Mouse (Mus musculus) intestine, postnatal 0 days (tissue): ENCODE measurements at regions not wholly inside any gene's neighbourhood (a gene's known extent, or its start where the extent isn't known, plus 50 kb on each side); places are given as distances from the start of the nearest gene placed in this dataset.
"Not testable (repeated sequence)": the region's sequence is repeated elsewhere in the genome, so short reads cannot be mapped to it uniquely, and the experiment has no call there.

ENCODE experiments used
- ATAC-seq: fragments of 200-750 bp; cut with Nextera tagmentation; 2 replicates; pipeline ENCODE4 v1.8.0; 2017; ENCODE audit warnings: mild to moderate bottlenecking, moderate TSS enrichment, moderate library complexity
- H3K27ac ChIP-seq: fragments of 300-500 bp; sonication (generic); 2 replicates; pipeline ENCODE4 v1.5.1; 2014; ENCODE audit warnings: mild to moderate bottlenecking, low read depth, low read length, moderate library complexity
- H3K27me3 ChIP-seq: fragments of 300-500 bp; sonication (generic); replicated peaks from 2 replicates; pipeline ENCODE4 v1.6.1; 2014; ENCODE audit warnings: low read length, mixed read lengths; ENCODE audit not compliant: control insufficient read depth, insufficient read depth
- H3K36me3 ChIP-seq: fragments of 300-500 bp; sonication (generic); 2 replicates; pipeline ENCODE4 v1.6.1; 2014; ENCODE audit warnings: mild to moderate bottlenecking, moderate library complexity; ENCODE audit not compliant: control insufficient read depth, insufficient read depth
- H3K4me1 ChIP-seq: fragments of 300-500 bp; sonication (generic); replicated peaks from 2 replicates; pipeline ENCODE4 v1.6.1; 2014; ENCODE audit warnings: antibody characterized with exemption, low read length, mixed read lengths; ENCODE audit not compliant: control insufficient read depth, insufficient read depth
- H3K4me2 ChIP-seq: fragments of 300-500 bp; sonication (generic); replicated peaks from 2 replicates; pipeline ENCODE4 v1.6.1; 2014; ENCODE audit warnings: low read depth, mild to moderate bottlenecking, moderate library complexity
- H3K4me3 ChIP-seq: fragments of 300-500 bp; sonication (generic); 2 replicates; pipeline ENCODE4 v1.5.1; 2014; ENCODE audit warnings: low read depth, low read length
- H3K9ac ChIP-seq: fragments of 300-500 bp; sonication (generic); 2 replicates; pipeline ENCODE4 v1.6.1; 2014; ENCODE audit warnings: mild to moderate bottlenecking, low read depth, low read length
- H3K9me3 ChIP-seq: fragments of 300-500 bp; sonication (generic); 2 replicates; pipeline ENCODE4 v1.6.1; 2016; ENCODE audit warnings: mixed run types; ENCODE audit not compliant: control insufficient read depth
- CTCF ChIP-seq: sonication (generic); IDR thresholded peaks from 2 replicates; pipeline ENCODE4 v1.5.1; 2016; ENCODE audit warnings: low read depth, mild to moderate bottlenecking, control low read depth, antibody characterized with exemption, moderate library complexity
- WGBS: fragments of 180-500 bp; shearing (Covaris S2); extraction: QIAGEN DNeasy Blood & Tissue Kit; methylation state at CpG from one replicate; pipeline ENCODE4 v1.1.7; 2014; 5-methylcytosine and 5-hydroxymethylcytosine counted together

- H3K4me2 ChIP-seq = no peak overlapping the region
- no peak for TF ChIP-seq CTCF
- H3K9ac ChIP-seq = no peak overlapping the region
- H3K4me1 ChIP-seq = no peaks in the 10 kb centered on the region
- H3K9me3 ChIP-seq = no peaks in the 10 kb centered on the region
- no peaks in the 10 kb centered on the region for H3K36me3 ChIP-seq
- H3K27me3 ChIP-seq = no peaks in the 10 kb centered on the region
- H3K27ac ChIP-seq = no peak overlapping the region
- WGBS = 74% methylated on average over 5 of the region's 5 CpGs
- no peak overlapping the region for H3K4me3 ChIP-seq
- ATAC-seq = no peak
Measured at GRCm38 (mm10) chr2:149283274-149283673, 121.6 kb upstream of the Cst10 start.

DNA sequence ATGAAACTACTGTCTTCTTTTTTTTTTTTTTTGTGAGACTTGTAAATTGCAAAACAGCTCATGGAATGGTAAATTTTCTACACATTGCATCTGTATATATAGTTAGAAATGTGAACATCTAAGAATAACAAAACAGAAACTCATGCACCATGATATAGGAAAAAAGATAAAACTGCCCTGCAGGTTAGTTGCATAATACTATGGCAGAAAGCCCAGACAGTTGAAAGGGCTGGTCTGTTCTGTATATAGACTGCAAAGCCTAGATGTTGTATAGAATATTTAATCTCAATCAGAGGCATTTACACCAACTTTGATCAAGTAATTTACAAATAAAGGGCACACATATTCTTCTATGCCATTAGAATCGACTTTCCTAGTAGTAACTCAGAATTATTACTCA, 120.7 kb upstream of the Cst10 start:
- Histone ChIP-seq H3K4me3 (no peak overlapping the region), H3K27ac (no peak overlapping the region), H3K27me3 (no peaks in the 10 kb centered on the region), H3K36me3 (no peaks in the 10 kb centered on the region), H3K4me2 (no peak overlapping the region), H3K9me3 (no peaks in the 10 kb centered on the region), H3K9ac (no peak overlapping the region), H3K4me1 (no peaks in the 10 kb centered on the region)
- no peak for TF ChIP-seq CTCF
- 70% methylated on average over 1 of the region's 1 CpGs for WGBS
- no peak for ATAC-seq

DNA sequence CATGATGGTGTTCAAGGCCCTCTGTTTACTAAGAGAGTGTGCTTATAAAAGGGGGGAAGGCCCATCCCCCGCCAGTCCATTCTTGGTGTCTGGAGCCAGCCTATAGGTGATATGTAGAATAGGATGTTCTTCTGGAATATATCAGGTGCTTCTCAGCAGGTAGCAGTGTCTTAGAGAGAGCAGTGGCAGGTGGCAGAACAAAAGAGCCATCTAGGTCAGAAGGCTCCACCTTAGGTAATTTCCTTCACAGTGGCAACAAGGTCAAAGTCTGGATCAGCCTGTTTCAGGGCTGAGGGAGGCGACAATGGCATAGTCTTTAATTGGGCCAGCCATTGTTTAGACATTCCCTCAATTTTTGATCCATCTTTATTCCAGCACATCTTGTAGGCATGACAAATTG, 107.9 kb upstream of the Cst10 start:
- not testable (repeated sequence) for ATAC-seq, H3K4me3 ChIP-seq, H3K9me3 ChIP-seq, H3K27me3 ChIP-seq, H3K36me3 ChIP-seq, H3K4me1 ChIP-seq, H3K27ac ChIP-seq, H3K4me2 ChIP-seq, H3K9ac ChIP-seq
- 83% methylated on average over 2 of the region's 2 CpGs for WGBS

GRCm38 (mm10) chr2:149305553-149305952, 99.3 kb upstream of the Cst10 start:
- Histone ChIP-seq H3K27ac (no peak overlapping the region), H3K36me3 (no peaks in the 10 kb centered on the region), H3K4me1 (no peaks in the 10 kb centered on the region), H3K9ac (no peak overlapping the region), H3K4me3 (no peak overlapping the region), H3K27me3 (no peaks in the 10 kb centered on the region), H3K9me3 (no peaks in the 10 kb centered on the region), H3K4me2 (no peak overlapping the region)
- 90% methylated on average over 1 of the region's 1 CpGs for WGBS
- TF ChIP-seq CTCF = no peak
- ATAC-seq = no peak

GRCm38 (mm10) chr2:149350239-149350811, 54.5 kb upstream of the Cst10 start:
- no peak overlapping the region for H3K4me2 ChIP-seq
- no peaks in the 10 kb centered on the region for H3K4me1 ChIP-seq
- H3K27ac ChIP-seq = no peak overlapping the region
- 0 out of 2 replicates have a peak, but pooled peaks have one; percentile 22 for ATAC-seq
- 7% methylated on average over 3 of the region's 3 CpGs for WGBS
- no peaks in the 10 kb centered on the region for H3K36me3 ChIP-seq
- no peaks in the 10 kb centered on the region for H3K9me3 ChIP-seq
- no peak overlapping the region for H3K9ac ChIP-seq
- no peaks in the 10 kb centered on the region for H3K27me3 ChIP-seq
- no peak overlapping the region for H3K4me3 ChIP-seq
- peak; percentile 83 for TF ChIP-seq CTCF
